Mouse (Mus musculus) spleen, adult 2 months (tissue): ENCODE results near the gene Tnik.

Experiments
- CTCF ChIP-seq: fragments of 200-500 bp; IDR thresholded peaks from 2 replicates; pipeline ENCODE4 v1.5.1; 2011; ENCODE audit warnings: mild to moderate bottlenecking, inconsistent platforms; ENCODE audit not compliant: insufficient read depth, insufficient read length, insufficient replicate concordance; ENCODE audit errors: extremely low read depth
- POLR2A ChIP-seq: fragments of 200-500 bp; IDR thresholded peaks from 2 replicates; pipeline ENCODE4 v1.6.1; 2011; ENCODE audit warnings: low read depth, low read length, inconsistent platforms

DNA sequence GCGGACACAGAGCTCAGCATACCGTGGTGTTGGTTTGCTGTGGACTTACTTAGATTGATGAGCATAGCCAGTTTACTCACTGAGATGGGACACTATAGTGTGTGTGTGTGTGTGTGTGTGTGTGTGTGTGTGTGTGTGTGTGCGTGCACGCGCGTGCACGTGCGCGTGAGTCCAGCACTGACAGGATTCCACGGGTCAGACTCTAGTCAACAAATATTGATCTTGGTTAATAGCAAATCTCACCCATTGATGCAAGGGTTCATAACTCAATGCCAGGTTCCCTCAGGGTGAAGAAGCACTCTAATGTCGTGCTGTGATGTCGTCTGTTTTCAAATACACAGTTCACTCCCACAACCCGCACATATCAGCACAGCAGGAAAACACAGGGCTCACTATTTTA lies 462.2 kb downstream of the Tnik start:
- TF ChIP-seq CTCF (no peak), POLR2A (no peak)
